Mouse (Mus musculus): Measurements from ENCODE around the gene Olfr328.
"Not testable (repeated sequence)": the region's sequence is repeated elsewhere in the genome, so short reads cannot be mapped to it uniquely, and the experiment has no call there.

DNA sequence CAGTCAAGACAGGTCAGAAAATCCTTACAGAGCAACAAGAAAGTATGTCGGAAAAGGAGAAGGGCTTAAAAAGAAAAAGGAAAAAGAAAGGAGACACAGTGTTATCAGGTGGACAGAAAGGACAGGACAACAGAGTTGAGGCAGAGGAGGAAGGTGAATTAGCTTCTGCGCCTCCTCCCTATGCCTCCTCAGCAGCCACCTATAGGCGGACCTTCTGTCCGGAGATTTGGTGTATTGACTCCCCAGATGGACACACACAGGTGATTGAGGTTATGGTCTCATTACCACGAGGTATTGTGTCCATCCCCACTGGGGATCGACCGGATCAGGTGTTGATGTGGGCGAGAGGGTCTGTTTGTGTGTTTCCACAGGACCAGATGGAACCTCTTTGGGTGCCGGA, 35.7 kb downstream of the Olfr328 start:
- not testable (repeated sequence) for TF ChIP-seq CTCF (IDR thresholded peaks at IDR 0.05; ENCODE audit: borderline replicate concordance, insufficient read depth, low read depth, low read length); POLR2A (IDR thresholded peaks at IDR 0.05; ENCODE audit: borderline replicate concordance, insufficient read depth, low read length)
